ENCODE assay signal across 8 mouse cellular contexts in the genomic region with DNA sequence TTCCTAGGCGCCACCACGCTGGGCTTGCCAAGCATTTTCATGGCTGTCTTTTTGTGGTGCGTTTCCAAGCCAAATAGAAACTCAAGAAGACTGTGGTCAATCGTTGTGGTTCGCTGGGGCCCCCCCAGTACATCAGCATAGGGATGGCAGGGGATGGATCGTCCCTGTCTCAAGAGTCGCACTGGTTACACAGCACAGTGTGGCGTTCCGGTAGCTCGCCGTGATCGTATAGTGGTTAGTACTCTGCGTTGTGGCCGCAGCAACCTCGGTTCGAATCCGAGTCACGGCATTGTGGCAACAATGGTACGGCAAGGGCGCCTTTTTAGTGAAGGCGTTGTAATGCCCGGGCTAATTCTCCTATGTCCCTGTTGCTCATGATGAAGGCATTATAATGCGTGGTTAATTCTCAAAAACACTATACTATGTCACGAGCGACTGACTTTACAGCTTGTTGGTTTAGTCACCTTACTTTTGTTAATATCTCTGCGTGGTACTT. TPM values are rescaled to one million over a fixed set of nuclear protein-coding genes. Genes with fewer than 3 reads are reported as not detected.
DNase-seq lines count a peak whose midpoint lies in the region; ATAC-seq and TF ChIP-seq lines count a peak whose summit lies in the region.

No protein-coding gene starts in this region.

- WGBS in heart, embryonic 14.5 days = under 1% methylated on average over 26 of the region's 26 CpGs
- WGBS in liver, embryonic 13.5 days (ENCODE audit: insufficient replicate concordance) = under 1% methylated on average over 26 of the region's 26 CpGs
- WGBS in stomach, postnatal 0 days = 0% methylated on average over 26 of the region's 26 CpGs

- H3K27ac ChIP-seq in heart, embryonic 14.5 days (replicated peaks in 1 of 2; ENCODE audit: control insufficient read depth in 1 of 2, insufficient read depth in 1 of 2, low read depth in 2 of 2, low read length in 2 of 2) = peak overlapping the region; percentile 83 to 91
- H3K27ac ChIP-seq in liver, embryonic 13.5 days = peak overlapping the region; percentile 87
- H3K27ac ChIP-seq in stomach, postnatal 0 days (replicated peaks) = peak overlapping the region; percentile 88

- H3K27me3 ChIP-seq in erythroblast, embryonic 14.5 days (ENCODE audit: control insufficient read depth) = peaks cover 7% of the 10 kb centered on the region; the same call in 1 of the 2 replicates
- no peaks in the 10 kb centered on the region for H3K27me3 ChIP-seq in heart, embryonic 14.5 days (ENCODE audit: control insufficient read depth, insufficient read depth, low read length)
- H3K27me3 ChIP-seq in liver, embryonic 13.5 days = no peaks in the 10 kb centered on the region
- no peaks in the 10 kb centered on the region for H3K27me3 ChIP-seq in stomach, postnatal 0 days (ENCODE audit: control insufficient read depth, insufficient read depth, low read length)

- ATAC-seq in heart, embryonic 14.5 days (ENCODE audit: insufficient number of reproducible peaks, insufficient read depth, low FRiP score, low read depth) = peak; percentile 81
- ATAC-seq in liver, embryonic 13.5 days (ENCODE audit: low read depth) = peak; percentile 83
- ATAC-seq in stomach, postnatal 0 days (ENCODE audit: low FRiP score, low TSS enrichment) = peak; percentile 80

- H3K4me2 ChIP-seq in heart, embryonic 14.5 days (ENCODE audit: low read length) = peak overlapping the region; percentile 69
- peak overlapping the region; percentile 83 for H3K4me2 ChIP-seq in liver, embryonic 13.5 days
- H3K4me2 ChIP-seq in stomach, postnatal 0 days (replicated peaks; ENCODE audit: low read depth) = peak overlapping the region; percentile 43

- TF ChIP-seq EP300 in stomach, postnatal 0 days (optimal IDR thresholded peaks at IDR 0.05) = no peak

- H3K4me3 ChIP-seq in erythroblast, embryonic 14.5 days (replicated peaks) = peak overlapping the region; percentile 83
- peak overlapping the region; percentile 76 to 77 for H3K4me3 ChIP-seq in heart, embryonic 14.5 days (ENCODE audit: control insufficient read depth in 1 of 2, insufficient read depth in 1 of 2, low read depth in 1 of 2, low read length in 2 of 2)
- peak overlapping the region; percentile 78 for H3K4me3 ChIP-seq in liver, embryonic 13.5 days (replicated peaks)
- H3K4me3 ChIP-seq in stomach, postnatal 0 days (ENCODE audit: low read depth, low read length) = peak overlapping the region; percentile 58

- no peaks in the 10 kb centered on the region for H3K9me3 ChIP-seq in erythroblast, embryonic 14.5 days (ENCODE audit: control insufficient read depth, low read length)
- no peaks in the 10 kb centered on the region for H3K9me3 ChIP-seq in heart, embryonic 14.5 days (ENCODE audit: control insufficient read depth, low read length)
- no peaks in the 10 kb centered on the region for H3K9me3 ChIP-seq in liver, embryonic 13.5 days (replicated peaks)
- H3K9me3 ChIP-seq in stomach, postnatal 0 days (ENCODE audit: control insufficient read depth, low read length) = no peaks in the 10 kb centered on the region

- no peak for TF ChIP-seq CTCF in stomach, postnatal 0 days (IDR thresholded peaks at IDR 0.05; ENCODE audit: low read depth)

- H3K9ac ChIP-seq in heart, embryonic 14.5 days (ENCODE audit: low read length) = peak overlapping the region; percentile 81
- H3K9ac ChIP-seq in liver, embryonic 13.5 days = peak overlapping the region; percentile 84
- peak overlapping the region; percentile 63 for H3K9ac ChIP-seq in stomach, postnatal 0 days (ENCODE audit: low read length)

- H3K4me1 ChIP-seq in erythroblast, embryonic 14.5 days (ENCODE audit: control insufficient read depth) = peaks cover 33% of the 10 kb centered on the region
- peaks cover 6 to 9% of the 10 kb centered on the region in 2 experiments for H3K4me1 ChIP-seq in heart, embryonic 14.5 days (ENCODE audit: control insufficient read depth in 2 of 2, insufficient read depth in 2 of 2, low read length in 2 of 2)
- H3K4me1 ChIP-seq in liver, embryonic 13.5 days (replicated peaks) = peaks cover 36% of the 10 kb centered on the region
- H3K4me1 ChIP-seq in stomach, postnatal 0 days (replicated peaks; ENCODE audit: control insufficient read depth, insufficient read depth) = no peaks in the 10 kb centered on the region

- peak; percentile 86 for DNase-seq in CD4-positive helper T cell, adult 2 months (ENCODE audit: low read depth, low spot score)
- DNase-seq in adrenal gland, postnatal 10 days = peak; percentile 81
- DNase-seq in kidney, postnatal 10 days = peak; percentile 80
- peak; percentile 72 for DNase-seq in liver, embryonic 13.5 days
- peak; percentile 74 to 80 for DNase-seq in natural killer cell, adult 2 months (ENCODE audit: low spot score in 2 of 2)
- DNase-seq in stomach, postnatal 0 days (ENCODE audit: low spot score) = peak; percentile 72

- no peaks in the 10 kb centered on the region for H3K36me3 ChIP-seq in erythroblast, embryonic 14.5 days (ENCODE audit: control insufficient read depth)
- no peaks in the 10 kb centered on the region for H3K36me3 ChIP-seq in heart, embryonic 14.5 days (ENCODE audit: control insufficient read depth, insufficient read depth, low read length)
- no peaks in the 10 kb centered on the region for H3K36me3 ChIP-seq in liver, embryonic 13.5 days
- H3K36me3 ChIP-seq in stomach, postnatal 0 days (ENCODE audit: control insufficient read depth, insufficient read depth, low read length) = no peaks in the 10 kb centered on the region

RNA-seq across cellular contexts. Expression of a gene that starts 8.8 kb away (rescaled TPM):
- total RNA-seq in adrenal gland, postnatal 10 days (2021) = 10 to 100 TPM; 16.7 to 23.7 TPM
- 6.6 and 7.5 TPM in 2 replicates for polyA plus RNA-seq in erythroblast, embryonic 14.5 days (2012)
- polyA plus RNA-seq in heart, embryonic 14.5 days (2014; fragmentation: Nextera tagmentation; extraction: Ambion mirVana) = 3.6 TPM in 2 replicates
- 0.83 and 1.1 TPM in 2 replicates for polyA plus RNA-seq in liver, embryonic 13.5 days (2015; fragmentation: Nextera tagmentation; extraction: Ambion mirVana)
- polyA plus RNA-seq in stomach, postnatal 0 days (2015; fragmentation: Nextera tagmentation; extraction: Ambion mirVana) = 1.6 and 1.7 TPM in 2 replicates

RNA-seq across cellular contexts. Expression of a gene that starts 48.5 kb away (rescaled TPM):
- total RNA-seq in adrenal gland, postnatal 10 days (2021) = 10 to 100 TPM; 10.8 to 16.3 TPM
- polyA plus RNA-seq in erythroblast, embryonic 14.5 days (2012) = not detected in 2 replicates
- polyA plus RNA-seq in heart, embryonic 14.5 days (2014; fragmentation: Nextera tagmentation; extraction: Ambion mirVana) = 0.47 and 0.58 TPM in 2 replicates
- polyA plus RNA-seq in liver, embryonic 13.5 days (2015; fragmentation: Nextera tagmentation; extraction: Ambion mirVana) = 0.35 and 0.48 TPM in 2 replicates
- 10.6 and 12.9 TPM in 2 replicates for polyA plus RNA-seq in stomach, postnatal 0 days (2015; fragmentation: Nextera tagmentation; extraction: Ambion mirVana)

Comparison
In these comparisons a context has a peak if more than half of its experiments do, and no peak if none do; other contexts are left out.
1. Peak in every context shown above with its lines: DNase-seq, ATAC-seq, H3K4me3 ChIP-seq and H3K27ac ChIP-seq.